Mouse (Mus musculus): ENCODE measurements around the gene Tesk2.
"Not testable (repeated sequence)": the region's sequence is repeated elsewhere in the genome, so short reads cannot be mapped to it uniquely, and the experiment has no call there.

Tesk2 gene

GRCm38 (mm10) chr4:116720343-116721097, at the start of gene Tesk2:
Gene Tesk2 (plus strand): TSS chr4:116720948.
- peak; percentile 98 for DNase-seq (ENCODE audit: low read depth, low spot score)

GRCm38 (mm10) chr4:116672785-116673184, 48.0 kb upstream of the Tesk2 start:
- no peak for DNase-seq (ENCODE audit: low read depth, low spot score)

GRCm38 (mm10) chr4:116674761-116675160, 46.0 kb upstream of the Tesk2 start:
- not testable (repeated sequence) for DNase-seq (ENCODE audit: low read depth, low spot score)

- no peak for DNase-seq (ENCODE audit: low read depth, low spot score)
Measured at GRCm38 (mm10) chr4:116676027-116676426, 44.7 kb upstream of the Tesk2 start.

- DNase-seq (ENCODE audit: low read depth, low spot score), result no peak
Measured at GRCm38 (mm10) chr4:116677808-116678207, 42.9 kb upstream of the Tesk2 start.

- DNase-seq (ENCODE audit: low read depth, low spot score), result no peak
Measured at GRCm38 (mm10) chr4:116679141-116679540, 41.6 kb upstream of the Tesk2 start.

GRCm38 (mm10) chr4:116680521-116680920, 40.2 kb upstream of the Tesk2 start:
- not testable (repeated sequence) for DNase-seq (ENCODE audit: low read depth, low spot score)

- no peak for DNase-seq (ENCODE audit: low read depth, low spot score)
Measured at GRCm38 (mm10) chr4:116683957-116684356, 36.8 kb upstream of the Tesk2 start.

GRCm38 (mm10) chr4:116684665-116685064, 36.1 kb upstream of the Tesk2 start:
- DNase-seq (ENCODE audit: low read depth, low spot score), result no peak

- peak; percentile 94 for DNase-seq (ENCODE audit: low read depth, low spot score)
Measured at GRCm38 (mm10) chr4:116685402-116686061, 35.2 kb upstream of the Tesk2 start, which contains the start of gene Prdx1. Gene Prdx1 (plus strand): TSS chr4:116685544.

- no peak for DNase-seq (ENCODE audit: low read depth, low spot score)
Measured at GRCm38 (mm10) chr4:116687041-116687440, 33.7 kb upstream of the Tesk2 start.

- DNase-seq (ENCODE audit: low read depth, low spot score), result no peak
Measured at GRCm38 (mm10) chr4:116689309-116689876, 31.4 kb upstream of the Tesk2 start.

GRCm38 (mm10) chr4:116692146-116692545, 28.6 kb upstream of the Tesk2 start:
- DNase-seq (ENCODE audit: low read depth, low spot score), result no peak

- DNase-seq (ENCODE audit: low read depth, low spot score), result no peak
Measured at GRCm38 (mm10) chr4:116693785-116694184, 27.0 kb upstream of the Tesk2 start.

- DNase-seq (ENCODE audit: low read depth, low spot score), result no peak
Measured at GRCm38 (mm10) chr4:116698693-116699342, 21.9 kb upstream of the Tesk2 start.

- DNase-seq (ENCODE audit: low read depth, low spot score), result no peak
Measured at GRCm38 (mm10) chr4:116700964-116701363, 19.8 kb upstream of the Tesk2 start.

GRCm38 (mm10) chr4:116703804-116704203, 16.9 kb upstream of the Tesk2 start:
- peak; percentile 80 for DNase-seq (ENCODE audit: low read depth, low spot score)

- DNase-seq (ENCODE audit: low read depth, low spot score), result no peak
Measured at GRCm38 (mm10) chr4:116707666-116708065, 13.1 kb upstream of the Tesk2 start.

- DNase-seq (ENCODE audit: low read depth, low spot score), result peak; percentile 97
Measured at GRCm38 (mm10) chr4:116708201-116708764, 12.5 kb upstream of the Tesk2 start, which contains the start of the genes Mmachc and Ccdc163. Gene Mmachc (minus strand): TSS chr4:116708406. Gene Ccdc163 (plus strand): TSS chr4:116708509.

- no peak for DNase-seq (ENCODE audit: low read depth, low spot score)
Measured at GRCm38 (mm10) chr4:116708791-116709390, 11.9 kb upstream of the Tesk2 start.

GRCm38 (mm10) chr4:116710154-116710553, 10.6 kb upstream of the Tesk2 start:
- no peak for DNase-seq (ENCODE audit: low read depth, low spot score)

Data from forelimb bud, embryonic 11.5 days (tissue).